Mouse (Mus musculus): ENCODE data around the gene Chst5. TPM values are rescaled to one million over a fixed set of nuclear protein-coding genes. Genes with fewer than 3 reads are reported as not detected.
A peak's percentile ranks its signal among the peaks of the same experiment; 100 is the strongest.

The Chst5 gene
- polyA plus RNA-seq, 1 experiment from 2014 or later, result 2.2 TPM

DNA sequence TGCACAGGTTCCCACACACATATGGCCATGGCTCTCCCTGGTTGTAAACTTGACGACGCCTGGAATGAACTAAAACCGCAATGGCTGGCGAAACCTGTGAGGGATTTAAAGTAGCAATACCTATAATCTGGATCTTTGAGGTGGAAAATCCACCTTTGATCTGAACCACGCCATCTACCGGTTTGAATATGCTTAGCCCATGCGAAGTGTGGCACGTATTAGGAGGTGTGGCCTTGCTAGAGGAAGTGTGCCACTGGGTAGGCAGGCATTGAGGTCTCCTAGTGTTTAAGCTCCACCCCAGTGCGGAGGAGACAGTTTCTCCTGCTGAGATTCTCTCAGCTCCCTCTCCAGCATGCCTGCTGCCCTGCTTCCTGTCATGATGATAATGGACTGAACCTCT, 32.5 kb downstream of the Chst5 start:
- no peak overlapping the region for H3K4me3 ChIP-seq (ENCODE audit: low read depth, low read length)
- no peaks in the 10 kb centered on the region for H3K27me3 ChIP-seq (ENCODE audit: control insufficient read depth, insufficient read depth, low read length)
- no peak for ATAC-seq (replicated peaks; ENCODE audit: insufficient number of reproducible peaks, low FRiP score, low TSS enrichment, low read depth)
- no peaks in the 10 kb centered on the region for H3K9me3 ChIP-seq (replicated peaks; ENCODE audit: control insufficient read depth, low read length)
- no peak overlapping the region for H3K9ac ChIP-seq (replicated peaks; ENCODE audit: low read length)
- no peaks in the 10 kb centered on the region; the same call in 1 of the 2 replicates for H3K4me1 ChIP-seq (ENCODE audit: control insufficient read depth, insufficient read depth, low read length)
- H3K36me3 ChIP-seq (replicated peaks; ENCODE audit: control insufficient read depth, insufficient read depth, low read depth, low read length), result no peaks in the 10 kb centered on the region
- H3K27ac ChIP-seq (replicated peaks; ENCODE audit: low read depth, low read length), result no peak overlapping the region
- WGBS, result 67% methylated on average over 9 of the region's 9 CpGs
- no peak overlapping the region for H3K4me2 ChIP-seq (ENCODE audit: low read depth, low read length)
- no peak for DNase-seq (ENCODE audit: low spot score)

GRCm38 (mm10) chr8:111876355-111876948, 33.8 kb downstream of the Chst5 start, which contains the start of gene Tmem170:
Gene Tmem170 (minus strand): TSS chr8:111876750.
- Histone ChIP-seq H3K4me2 (ENCODE audit: low read depth, low read length) (peak within 1 kb of the TSS; percentile 76), H3K27ac (replicated peaks; ENCODE audit: low read depth, low read length) (no peak within 1 kb of the TSS), H3K9me3 (replicated peaks; ENCODE audit: control insufficient read depth, low read length) (no peaks in the 10 kb centered on the region), H3K27me3 (ENCODE audit: control insufficient read depth, insufficient read depth, low read length) (no peaks in the 10 kb centered on the region), H3K4me1 (ENCODE audit: control insufficient read depth, insufficient read depth, low read length) (no peaks in the 10 kb centered on the region; the same call in 1 of the 2 replicates), H3K36me3 (replicated peaks; ENCODE audit: control insufficient read depth, insufficient read depth, low read depth, low read length) (no peaks in the 10 kb centered on the region), H3K4me3 (ENCODE audit: low read depth, low read length) (peak within 1 kb of the TSS; percentile 74), H3K9ac (replicated peaks; ENCODE audit: low read length) (peak within 1 kb of the TSS; percentile 75)
- WGBS, result under 1% methylated on average over 44 of the region's 53 CpGs
- ATAC-seq (replicated peaks; ENCODE audit: insufficient number of reproducible peaks, low FRiP score, low TSS enrichment, low read depth) (peak; percentile 96), DNase-seq (ENCODE audit: low spot score) (peak; percentile 99)

DNA sequence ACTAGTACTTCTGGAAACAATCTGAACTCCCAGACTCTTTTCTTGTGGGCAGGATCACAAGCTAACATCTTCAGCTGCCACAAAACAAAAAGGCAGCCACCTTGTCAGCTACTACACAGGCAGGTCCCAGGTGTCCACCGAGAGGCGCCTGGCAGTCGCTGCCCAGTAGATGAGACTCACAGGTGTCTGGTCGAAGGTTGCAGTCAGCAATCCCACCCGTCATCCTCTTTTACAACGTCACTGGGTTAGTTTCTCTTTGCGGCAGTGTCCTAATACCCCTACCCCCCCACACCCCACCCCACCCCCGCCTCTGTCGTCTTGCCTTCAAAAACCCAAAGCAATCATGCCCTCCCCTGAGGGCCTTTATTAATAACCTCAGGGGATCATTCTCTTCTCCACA, 34.5 kb downstream of the Chst5 start:
- no peak for DNase-seq (ENCODE audit: low spot score)
- H3K4me1 ChIP-seq (ENCODE audit: control insufficient read depth, insufficient read depth, low read length), result no peaks in the 10 kb centered on the region; the same call in 1 of the 2 replicates
- no peak overlapping the region for H3K27ac ChIP-seq (replicated peaks; ENCODE audit: low read depth, low read length)
- no peaks in the 10 kb centered on the region for H3K27me3 ChIP-seq (ENCODE audit: control insufficient read depth, insufficient read depth, low read length)
- H3K9ac ChIP-seq (replicated peaks; ENCODE audit: low read length), result peak overlapping the region; percentile 75
- H3K4me3 ChIP-seq (ENCODE audit: low read depth, low read length), result peak overlapping the region; percentile 74
- peak overlapping the region; percentile 76 for H3K4me2 ChIP-seq (ENCODE audit: low read depth, low read length)
- H3K36me3 ChIP-seq (replicated peaks; ENCODE audit: control insufficient read depth, insufficient read depth, low read depth, low read length), result no peaks in the 10 kb centered on the region
- WGBS, result 25% methylated on average over 9 of the region's 9 CpGs
- H3K9me3 ChIP-seq (replicated peaks; ENCODE audit: control insufficient read depth, low read length), result no peaks in the 10 kb centered on the region
- no peak for ATAC-seq (replicated peaks; ENCODE audit: insufficient number of reproducible peaks, low FRiP score, low TSS enrichment, low read depth)

DNA sequence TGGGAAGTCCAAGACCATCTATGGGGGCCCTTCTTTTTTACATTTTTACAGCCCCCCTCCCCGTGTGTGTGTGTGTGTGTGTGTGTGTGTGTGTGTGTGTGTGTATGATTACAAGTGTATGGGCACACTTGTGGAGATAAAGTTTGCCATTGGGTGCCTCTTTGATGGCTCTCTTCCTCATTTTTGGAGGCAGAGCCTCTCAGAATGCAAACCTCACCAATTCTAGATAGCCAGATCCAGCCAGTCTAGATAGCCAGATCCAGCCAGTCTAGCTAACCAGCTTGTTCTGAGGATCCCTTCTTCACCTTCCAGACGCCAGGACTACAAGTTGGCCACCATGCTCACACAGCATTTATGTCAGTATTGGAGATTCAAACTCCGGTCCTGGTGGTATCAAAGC, 39.0 kb downstream of the Chst5 start:
- ATAC-seq (replicated peaks; ENCODE audit: insufficient number of reproducible peaks, low FRiP score, low TSS enrichment, low read depth), result no peak
- no peak overlapping the region for H3K4me2 ChIP-seq (ENCODE audit: low read depth, low read length)
- WGBS, result 86% methylated on average over 3 of the region's 3 CpGs

DNA sequence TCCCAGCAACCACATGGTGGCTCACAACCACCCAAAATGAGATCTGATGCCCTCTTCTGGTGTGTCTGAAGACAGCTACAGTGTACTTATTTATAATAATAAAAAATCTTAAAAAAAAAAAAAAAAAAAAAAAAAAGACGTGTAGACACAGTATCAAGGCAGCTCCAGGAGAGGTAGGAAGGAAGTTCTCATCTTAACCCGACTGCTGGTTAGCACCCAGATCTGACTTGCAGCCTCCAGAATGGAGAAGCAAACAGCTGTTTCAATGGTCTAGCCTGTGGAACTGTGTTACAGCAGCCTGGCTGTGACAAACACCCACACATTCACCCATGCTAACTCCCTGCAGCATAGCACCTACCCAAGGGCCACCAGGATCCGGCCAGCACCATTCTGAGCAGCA, 39.9 kb downstream of the Chst5 start:
- H3K4me2 ChIP-seq (ENCODE audit: low read depth, low read length), result no peak overlapping the region
- no peak overlapping the region for H3K9ac ChIP-seq (replicated peaks; ENCODE audit: low read length)
- WGBS, result 90% methylated on average over 3 of the region's 3 CpGs
- ATAC-seq (replicated peaks; ENCODE audit: insufficient number of reproducible peaks, low FRiP score, low TSS enrichment, low read depth), result no peak
- no peaks in the 10 kb centered on the region for H3K36me3 ChIP-seq (replicated peaks; ENCODE audit: control insufficient read depth, insufficient read depth, low read depth, low read length)
- H3K27me3 ChIP-seq (ENCODE audit: control insufficient read depth, insufficient read depth, low read length), result no peaks in the 10 kb centered on the region
- H3K4me1 ChIP-seq (ENCODE audit: control insufficient read depth, insufficient read depth, low read length), result no peaks in the 10 kb centered on the region
- H3K27ac ChIP-seq (replicated peaks; ENCODE audit: low read depth, low read length), result no peak overlapping the region
- no peaks in the 10 kb centered on the region for H3K9me3 ChIP-seq (replicated peaks; ENCODE audit: control insufficient read depth, low read length)
- no peak overlapping the region for H3K4me3 ChIP-seq (ENCODE audit: low read depth, low read length)
- no peak for DNase-seq (ENCODE audit: low spot score)

More for the DNA sequence above, 39.0 kb downstream of the Chst5 start:
- Histone ChIP-seq H3K9ac (replicated peaks; ENCODE audit: low read length) (no peak overlapping the region), H3K9me3 (replicated peaks; ENCODE audit: control insufficient read depth, low read length) (no peaks in the 10 kb centered on the region), H3K27ac (replicated peaks; ENCODE audit: low read depth, low read length) (no peak overlapping the region), H3K4me3 (ENCODE audit: low read depth, low read length) (no peak overlapping the region), H3K36me3 (replicated peaks; ENCODE audit: control insufficient read depth, insufficient read depth, low read depth, low read length) (no peaks in the 10 kb centered on the region), H3K4me1 (ENCODE audit: control insufficient read depth, insufficient read depth, low read length) (no peaks in the 10 kb centered on the region; the same call in 1 of the 2 replicates), H3K27me3 (ENCODE audit: control insufficient read depth, insufficient read depth, low read length) (no peaks in the 10 kb centered on the region)
- no peak for DNase-seq (ENCODE audit: low spot score)

DNA sequence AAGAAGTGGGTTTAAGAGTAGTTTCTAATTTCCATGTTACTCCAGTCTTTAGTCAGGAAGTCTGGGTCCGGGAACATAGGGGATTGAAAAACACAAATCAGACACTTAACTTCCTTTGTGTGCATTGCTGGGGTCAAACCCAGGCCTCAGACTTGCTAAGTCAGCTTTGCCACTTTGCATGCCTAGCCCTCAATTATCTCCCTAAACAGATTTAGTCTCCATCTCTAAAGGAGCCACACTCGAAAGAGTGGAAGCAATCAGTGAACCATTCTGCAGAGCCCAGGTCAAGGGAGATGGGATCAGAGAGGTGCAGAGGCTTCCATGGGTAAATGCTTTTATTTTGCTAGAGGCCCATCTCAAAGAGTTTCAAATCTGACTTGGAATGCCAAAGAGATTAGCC, 41.6 kb downstream of the Chst5 start:
- Histone ChIP-seq H3K36me3 (replicated peaks; ENCODE audit: control insufficient read depth, insufficient read depth, low read depth, low read length) (no peaks in the 10 kb centered on the region), H3K4me1 (ENCODE audit: control insufficient read depth, insufficient read depth, low read length) (no peaks in the 10 kb centered on the region), H3K9ac (replicated peaks; ENCODE audit: low read length) (no peak overlapping the region), H3K27ac (replicated peaks; ENCODE audit: low read depth, low read length) (no peak overlapping the region), H3K9me3 (replicated peaks; ENCODE audit: control insufficient read depth, low read length) (no peaks in the 10 kb centered on the region), H3K4me3 (ENCODE audit: low read depth, low read length) (no peak overlapping the region), H3K27me3 (ENCODE audit: control insufficient read depth, insufficient read depth, low read length) (no peaks in the 10 kb centered on the region), H3K4me2 (ENCODE audit: low read depth, low read length) (no peak overlapping the region)
- DNase-seq (ENCODE audit: low spot score) (peak; percentile 10), ATAC-seq (replicated peaks; ENCODE audit: insufficient number of reproducible peaks, low FRiP score, low TSS enrichment, low read depth) (no peak)
- 29% methylated on average over 2 of the region's 2 CpGs for WGBS

DNA sequence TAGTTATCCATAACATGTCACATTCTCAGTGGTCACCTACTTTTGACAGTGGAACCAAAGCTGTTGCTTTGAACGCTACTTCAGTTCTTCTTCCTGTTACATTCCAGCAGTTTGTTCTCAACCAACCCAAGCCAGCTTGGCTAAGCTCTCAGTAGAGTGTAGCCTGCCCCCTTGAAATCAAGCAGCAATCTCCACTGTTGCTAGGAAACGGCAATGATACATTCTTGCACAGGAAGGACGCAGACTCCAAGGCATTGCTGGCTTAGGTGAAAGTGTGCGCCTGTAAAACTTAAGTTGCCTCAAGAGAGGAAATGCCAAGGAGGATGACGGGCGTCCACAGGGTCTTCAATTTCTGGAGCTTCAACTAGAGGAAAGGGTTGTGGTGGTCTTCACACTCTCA, 44.4 kb downstream of the Chst5 start:
- no peak overlapping the region for H3K27ac ChIP-seq (replicated peaks; ENCODE audit: low read depth, low read length)
- no peak overlapping the region for H3K4me2 ChIP-seq (ENCODE audit: low read depth, low read length)
- H3K36me3 ChIP-seq (replicated peaks; ENCODE audit: control insufficient read depth, insufficient read depth, low read depth, low read length), result no peaks in the 10 kb centered on the region
- H3K4me3 ChIP-seq (ENCODE audit: low read depth, low read length), result no peak overlapping the region
- H3K4me1 ChIP-seq (ENCODE audit: control insufficient read depth, insufficient read depth, low read length), result no peaks in the 10 kb centered on the region
- DNase-seq (ENCODE audit: low spot score) (peak; percentile 9), ATAC-seq (replicated peaks; ENCODE audit: insufficient number of reproducible peaks, low FRiP score, low TSS enrichment, low read depth) (no peak)
- no peaks in the 10 kb centered on the region for H3K9me3 ChIP-seq (replicated peaks; ENCODE audit: control insufficient read depth, low read length)
- whole genome bisulfite sequencing, result 85% methylated on average over 6 of the region's 6 CpGs
- H3K27me3 ChIP-seq (ENCODE audit: control insufficient read depth, insufficient read depth, low read length), result no peaks in the 10 kb centered on the region
- no peak overlapping the region for H3K9ac ChIP-seq (replicated peaks; ENCODE audit: low read length)

- Histone ChIP-seq H3K36me3 (replicated peaks; ENCODE audit: control insufficient read depth, insufficient read depth, low read depth, low read length) (no peaks in the 10 kb centered on the region), H3K4me1 (ENCODE audit: control insufficient read depth, insufficient read depth, low read length) (no peaks in the 10 kb centered on the region), H3K27ac (replicated peaks; ENCODE audit: low read depth, low read length) (no peak overlapping the region), H3K27me3 (ENCODE audit: control insufficient read depth, insufficient read depth, low read length) (no peaks in the 10 kb centered on the region), H3K9ac (replicated peaks; ENCODE audit: low read length) (no peak overlapping the region), H3K4me2 (ENCODE audit: low read depth, low read length) (no peak overlapping the region), H3K4me3 (ENCODE audit: low read depth, low read length) (no peak overlapping the region), H3K9me3 (replicated peaks; ENCODE audit: control insufficient read depth, low read length) (no peaks in the 10 kb centered on the region)
- DNase-seq (ENCODE audit: low spot score) (no peak), ATAC-seq (replicated peaks; ENCODE audit: insufficient number of reproducible peaks, low FRiP score, low TSS enrichment, low read depth) (no peak)
- 89% methylated on average over 8 of the region's 8 CpGs for WGBS
These were observed 45.0 kb downstream of the Chst5 start for GRCm38 (mm10) chr8:111865130-111865852.

All from embryonic facial prominence, embryonic 11.5 days (tissue).